Mouse (Mus musculus): Measurements from ENCODE around the gene Esd.

The Esd gene

DNA sequence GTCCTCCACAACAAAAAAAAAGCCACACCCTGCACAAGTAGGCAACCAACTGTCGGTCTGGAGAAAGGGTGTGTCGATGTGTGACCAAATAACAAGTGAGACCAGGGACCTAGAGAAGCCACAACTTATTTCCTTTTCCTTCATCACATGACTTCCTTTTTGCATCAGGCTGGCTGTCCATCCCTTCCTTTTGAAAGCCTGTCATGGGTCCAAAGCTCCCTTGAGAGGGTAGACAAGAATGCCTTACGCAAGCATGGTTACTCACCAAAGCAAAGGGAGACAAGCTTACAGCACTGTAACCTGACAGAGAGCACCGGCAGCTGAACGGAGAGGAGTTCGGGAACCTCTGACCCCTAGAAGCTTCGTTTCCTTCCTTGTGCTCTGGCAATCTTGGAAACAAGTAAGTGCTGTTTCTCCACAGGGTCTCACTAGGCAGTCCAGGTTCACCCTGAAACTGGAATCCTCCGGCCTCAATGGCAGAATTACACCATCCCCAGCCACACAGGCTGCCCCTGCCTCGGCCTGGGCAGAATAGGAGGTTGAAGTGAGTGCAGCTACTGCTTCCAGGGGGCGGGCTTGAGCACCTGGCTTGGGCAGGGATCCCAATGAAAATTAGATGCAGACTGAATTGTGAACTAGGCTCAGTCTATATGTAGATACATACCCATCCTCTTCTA is 65.4 kb downstream of the Esd start:
- DNase-seq = no peak

DNA sequence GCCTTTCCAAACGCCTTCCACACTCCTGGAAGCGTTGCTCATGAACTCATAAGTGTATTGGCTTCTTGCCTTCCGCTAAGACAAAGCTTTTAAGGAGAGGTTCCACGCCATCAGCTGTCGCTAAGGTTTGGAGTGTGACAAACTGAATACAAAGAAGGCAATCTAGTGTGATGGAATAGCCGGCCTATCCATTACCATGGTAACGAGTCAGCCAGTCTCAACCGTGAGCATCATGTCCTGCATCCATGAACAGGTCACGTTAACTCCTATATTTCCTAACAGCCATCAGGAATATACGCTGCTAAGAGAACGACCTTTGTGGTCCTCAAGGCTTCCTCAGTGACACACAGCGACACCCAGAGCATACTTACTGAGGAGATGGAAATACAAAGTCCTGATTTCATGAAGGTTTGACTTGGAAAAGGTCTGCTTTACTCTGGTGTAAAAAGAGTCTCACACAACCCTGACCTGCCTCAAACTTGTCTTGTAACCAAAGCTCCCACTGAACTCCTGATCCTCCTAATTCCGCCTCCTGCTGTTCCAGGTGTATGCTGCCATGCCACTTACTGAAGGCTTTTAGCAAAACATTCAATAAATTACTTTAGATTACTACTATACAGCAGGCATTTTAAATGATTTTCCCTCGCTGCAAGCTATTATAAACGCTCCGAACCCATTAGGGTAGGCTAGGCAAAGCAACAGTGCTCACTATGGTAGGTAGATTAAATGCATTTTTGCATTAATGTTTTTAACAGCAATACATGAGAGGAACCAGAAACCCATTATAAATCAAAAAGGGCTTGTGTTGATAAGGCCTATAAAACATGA is 66.2 kb downstream of the Esd start:
- no peak for DNase-seq
